Mouse (Mus musculus): ENCODE measurements around the gene Il1f10.

Il1f10 gene

DNA sequence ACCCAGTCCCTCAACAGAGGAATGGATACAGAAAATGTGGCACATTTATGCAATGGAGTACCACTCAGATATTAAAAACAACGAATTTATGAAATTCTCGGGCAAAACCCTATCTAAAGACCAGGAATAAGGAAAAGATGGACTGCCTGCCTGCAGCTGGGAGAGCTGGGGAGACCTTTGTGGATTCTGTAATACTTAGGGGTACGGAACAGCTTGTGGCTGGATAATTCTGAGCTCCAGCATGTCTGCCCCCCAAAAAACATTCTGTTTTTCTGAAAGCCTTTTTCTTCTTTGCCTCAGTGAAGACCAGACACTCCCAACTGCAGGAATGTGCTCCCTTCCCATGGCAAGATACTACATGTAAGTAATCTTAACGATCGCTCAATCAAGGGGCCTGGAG, at the start of gene Il1f10:
TSS of gene Il1f10 (plus strand) at position 301 of the 400 bp plus-strand sequence.
- no peak for DNase-seq (ENCODE audit: low read depth)

DNA sequence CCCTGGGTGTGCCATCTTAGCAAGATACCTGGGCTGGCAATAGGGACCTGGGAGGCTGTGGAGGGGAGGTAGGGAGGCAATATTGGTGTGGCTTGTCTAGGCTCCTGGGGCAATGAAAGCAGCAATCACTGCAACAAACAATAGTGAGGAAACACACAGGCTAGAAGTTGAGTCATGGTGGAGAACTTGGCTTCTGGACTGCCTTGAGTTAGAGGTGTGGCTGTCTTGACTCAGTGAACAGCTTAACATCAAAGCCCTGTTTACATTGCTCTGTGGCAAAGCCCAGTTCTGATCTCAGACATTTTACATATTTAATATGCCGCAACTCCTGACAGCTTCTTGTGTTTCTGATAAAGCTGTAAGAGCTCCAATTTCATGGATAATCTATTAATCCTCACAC, 23.5 kb upstream of the Il1f10 start:
- DNase-seq (ENCODE audit: low read depth) = no peak

DNA sequence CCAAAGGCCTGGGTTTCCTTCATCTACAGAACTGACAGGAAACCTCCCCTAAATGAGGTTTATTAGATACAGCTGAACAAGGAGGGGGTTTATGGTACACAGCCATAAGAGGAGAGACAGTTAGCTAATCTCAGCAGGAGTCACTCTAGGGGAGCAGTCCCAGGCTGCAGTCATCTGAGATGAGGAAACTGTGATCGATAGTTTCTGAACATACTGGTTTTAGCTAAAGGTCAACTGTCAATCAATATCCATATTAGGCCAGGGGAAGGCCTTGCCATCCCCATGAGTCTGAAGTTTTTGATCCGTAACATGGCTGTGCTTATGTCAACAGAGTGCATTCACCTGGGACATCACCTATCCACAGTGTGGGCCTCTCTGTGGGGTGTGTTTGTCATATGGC, 17.4 kb upstream of the Il1f10 start:
- no peak for DNase-seq (ENCODE audit: low read depth)

GRCm38 (mm10) chr2:24275146-24275545, 15.8 kb upstream of the Il1f10 start:
- DNase-seq (ENCODE audit: low read depth) = no peak

DNA sequence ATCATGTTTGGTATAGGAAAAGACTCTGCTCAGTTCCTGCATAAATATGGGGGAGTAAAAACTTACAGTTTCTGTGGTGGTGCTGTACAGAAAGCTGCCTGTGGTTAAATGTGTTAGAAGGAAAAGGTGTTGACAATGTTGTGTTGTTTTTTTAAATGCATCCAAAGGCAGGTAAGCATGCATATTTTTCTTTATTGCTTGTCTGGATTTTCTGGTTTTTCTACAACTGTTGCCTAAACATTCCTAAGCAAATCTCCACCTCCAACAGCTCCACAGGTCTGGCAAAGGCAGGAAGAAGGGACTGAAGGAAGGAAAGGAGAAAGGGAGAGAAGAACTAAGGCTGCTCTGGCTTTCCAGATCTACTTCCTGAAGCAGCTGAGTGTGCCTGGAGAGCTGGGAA, 14.3 kb upstream of the Il1f10 start, which contains the start of gene Il1f5:
TSS of gene Il1f5 (plus strand) at position 301 of the 400 bp plus-strand sequence.
- no peak for DNase-seq (ENCODE audit: low read depth)

GRCm38 (mm10) chr2:24294616-24295015, 3.6 kb downstream of the Il1f10 start:
- peak; percentile 11 for DNase-seq (ENCODE audit: low read depth)

GRCm38 (mm10) chr2:24296837-24297236, 5.8 kb downstream of the Il1f10 start:
- peak; percentile 50 for DNase-seq (ENCODE audit: low read depth)

GRCm38 (mm10) chr2:24311302-24312001, 20.5 kb downstream of the Il1f10 start:
- DNase-seq (ENCODE audit: low read depth) = no peak

DNA sequence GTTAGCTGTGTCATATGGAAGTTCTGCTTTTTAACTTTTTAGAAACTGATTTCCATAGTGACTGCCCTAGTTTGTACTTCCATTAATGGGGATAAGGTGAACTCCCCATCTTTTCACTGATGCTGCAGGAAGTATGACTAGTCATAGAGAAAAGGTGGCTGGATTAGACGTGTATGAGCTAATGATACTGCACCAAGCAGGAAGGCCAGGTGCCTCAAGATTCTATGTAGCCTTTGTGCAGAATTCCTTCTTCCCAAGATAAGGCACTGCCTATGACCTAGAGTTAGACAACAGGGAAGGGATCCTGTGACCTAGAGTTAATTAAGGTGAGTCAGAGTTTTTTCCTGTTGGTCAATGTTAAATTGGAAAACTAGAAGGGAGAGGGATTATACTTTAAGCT, 25.9 kb downstream of the Il1f10 start:
- DNase-seq (ENCODE audit: low read depth) = no peak

GRCm38 (mm10) chr2:24317919-24318598, 27.1 kb downstream of the Il1f10 start:
- no peak for DNase-seq (ENCODE audit: low read depth)

GRCm38 (mm10) chr2:24335333-24335732, 44.3 kb downstream of the Il1f10 start:
- no peak for DNase-seq (ENCODE audit: low read depth)

GRCm38 (mm10) chr2:24336545-24336944, 45.5 kb downstream of the Il1f10 start, which contains the start of gene Il1rn:
Il1rn (plus strand) TSS chr2:24336853.
- DNase-seq (ENCODE audit: low read depth) = peak; percentile 18

- no peak for DNase-seq (ENCODE audit: low read depth)
These were observed 50.4 kb downstream of the Il1f10 start for GRCm38 (mm10) chr2:24341395-24341885.

Data from NIH3T3 (cell line).